Mouse (Mus musculus) small intestine, adult 2 months (tissue): Measurements from ENCODE around the gene Zbtb38.

Source experiments
- CTCF ChIP-seq: fragments of 200-500 bp; IDR thresholded peaks from 2 replicates; pipeline ENCODE4 v1.5.1; 2012; ENCODE audit warnings: low read depth, mild to moderate bottlenecking, control low read depth, inconsistent platforms, low read length, moderate library complexity, mixed read lengths; ENCODE audit not compliant: insufficient replicate concordance, insufficient read length; ENCODE audit errors: extremely low read depth
- POLR2A ChIP-seq: fragments of 200-500 bp; IDR thresholded peaks from 2 replicates; pipeline ENCODE4 v1.6.1; 2012; ENCODE audit warnings: low read depth, mild to moderate bottlenecking, control low read depth, inconsistent platforms, low read length, moderate library complexity

DNA sequence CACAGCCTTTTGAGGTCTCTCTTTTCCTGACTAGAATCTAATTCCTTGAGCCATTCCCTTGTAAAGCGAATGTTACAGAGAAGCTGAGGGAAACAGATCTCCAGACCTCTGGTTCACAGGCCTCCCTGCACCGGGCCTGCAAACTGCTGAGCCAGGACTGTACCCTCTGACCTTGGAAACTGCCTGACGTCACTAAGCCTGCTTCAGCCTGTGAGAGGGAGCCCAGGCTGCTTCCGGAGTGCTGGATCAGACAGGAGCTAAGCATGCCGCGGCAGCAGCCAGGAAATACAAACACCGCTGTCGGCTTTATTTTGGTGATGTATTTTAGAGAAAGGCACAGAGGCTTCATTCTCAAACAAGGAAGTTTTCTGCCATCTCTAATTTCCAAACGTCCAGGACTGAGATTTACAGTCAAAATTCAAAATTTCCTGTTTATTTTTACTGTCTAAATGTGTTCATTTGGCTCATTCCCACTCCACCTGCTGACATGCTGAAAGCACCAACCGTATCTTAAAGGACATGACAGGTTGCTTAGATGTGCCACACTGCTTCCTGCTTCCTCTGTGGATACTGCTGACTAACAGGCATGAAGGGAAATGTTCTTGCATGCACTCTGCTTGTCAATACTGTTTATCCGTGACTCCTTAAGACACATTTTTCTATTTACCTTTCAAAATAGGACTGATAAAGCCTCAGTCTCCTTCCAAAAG, 46.9 kb downstream of the Zbtb38 start:
- TF ChIP-seq CTCF, result no peak
- no peak for TF ChIP-seq POLR2A
